Mouse (Mus musculus): ENCODE measurements around the gene Lonrf2.
A peak's percentile ranks its signal among the peaks of the same experiment; 100 is the strongest.

Gene Lonrf2

DNA sequence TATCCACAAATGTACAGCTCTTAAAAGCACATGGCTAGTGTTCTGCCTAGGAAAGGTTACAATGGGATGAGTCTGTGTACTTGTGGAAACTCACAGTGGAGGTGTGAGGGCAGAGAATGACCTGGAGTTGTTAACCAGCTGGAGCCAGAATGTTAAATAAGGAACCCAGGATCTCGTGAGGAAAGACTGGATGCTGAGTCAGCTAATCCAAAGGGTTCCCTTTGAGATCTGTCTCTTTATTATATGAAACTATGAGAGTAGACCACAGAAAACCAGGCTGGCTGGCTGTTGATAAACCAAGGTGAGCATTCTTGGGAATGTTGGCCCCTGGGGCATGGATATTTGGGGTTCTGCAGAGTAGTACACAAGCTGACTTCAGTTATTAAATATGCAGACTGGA lies 3.4 kb upstream of the Lonrf2 start:
- DNase-seq (ENCODE audit: low read depth in 1 of 2, low spot score in 2 of 2), result no peak

DNA sequence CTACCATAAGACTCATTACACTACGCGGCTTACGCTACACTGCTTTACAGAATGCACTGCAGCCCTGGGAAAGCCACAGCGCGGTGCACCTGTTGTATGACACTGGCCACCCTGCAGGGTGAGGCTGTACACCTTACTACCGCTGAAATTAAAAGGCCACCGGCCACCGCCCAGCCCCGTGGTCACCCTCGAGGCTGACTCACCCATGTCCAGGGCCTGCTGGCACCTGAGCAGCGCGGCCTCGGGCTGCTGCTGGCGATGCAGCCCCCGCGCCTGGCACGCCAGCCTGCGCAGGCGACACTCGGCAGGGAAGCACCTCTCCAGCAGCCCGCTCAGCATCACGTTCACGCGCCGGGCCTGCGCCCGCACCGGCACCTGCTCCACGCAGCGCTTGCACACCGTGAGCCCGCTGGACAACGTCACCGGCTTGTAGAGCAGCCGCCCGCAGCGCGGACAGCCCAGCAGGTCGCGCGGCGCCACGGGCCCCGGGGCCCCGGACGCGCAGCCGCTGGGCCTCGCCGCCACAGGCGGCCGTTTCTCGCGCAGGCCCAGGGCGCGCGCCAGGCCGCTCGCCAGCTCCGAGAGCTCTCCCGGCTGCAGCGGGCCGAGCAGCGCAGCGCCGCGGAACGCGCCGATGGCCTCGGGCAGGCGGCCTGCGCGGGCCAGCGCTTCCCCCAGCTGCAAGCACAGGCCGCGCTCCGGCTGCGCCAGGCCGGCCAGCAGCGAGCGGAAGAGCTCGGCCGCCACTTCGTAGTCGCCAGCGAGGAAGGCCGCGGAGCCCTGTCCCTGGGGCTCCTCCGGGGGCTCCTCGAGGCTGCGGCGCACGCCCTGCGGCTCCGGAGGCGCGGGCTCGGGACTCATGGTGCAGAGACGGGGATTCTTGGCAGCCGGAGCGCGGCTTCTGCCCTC lies 689 bp downstream of the Lonrf2 start:
- DNase-seq (ENCODE audit: low read depth in 1 of 2, low spot score in 2 of 2), result no peak

DNA sequence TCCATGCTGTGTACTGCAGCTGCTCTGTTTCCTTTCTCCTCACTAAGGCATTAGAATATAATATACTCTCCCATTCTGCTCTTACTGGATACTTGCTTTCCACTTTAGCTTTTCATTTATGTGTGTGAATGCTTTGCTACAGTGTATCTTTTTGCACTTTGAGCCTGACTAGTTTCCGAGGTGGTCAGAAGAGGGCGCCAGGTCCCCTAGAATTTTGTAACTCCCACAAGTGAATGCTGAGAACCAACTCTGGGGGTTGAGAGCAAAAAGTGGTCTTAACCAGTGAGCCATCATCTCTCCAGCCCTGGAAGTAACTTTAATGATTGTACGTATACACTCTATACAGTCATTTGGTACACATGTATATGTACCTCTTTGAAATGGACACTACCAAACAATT lies 1.6 kb downstream of the Lonrf2 start:
- no peak for DNase-seq (ENCODE audit: low read depth in 1 of 2, low spot score in 2 of 2)

GRCm38 (mm10) chr1:38824926-38825325 lies 11.6 kb downstream of the Lonrf2 start:
- DNase-seq (ENCODE audit: low read depth in 1 of 2, low spot score in 2 of 2), result no peak

- DNase-seq (ENCODE audit: low read depth in 1 of 2, low spot score in 2 of 2), result no peak
Observed at GRCm38 (mm10) chr1:38823851-38824250, 12.7 kb downstream of the Lonrf2 start.

DNA sequence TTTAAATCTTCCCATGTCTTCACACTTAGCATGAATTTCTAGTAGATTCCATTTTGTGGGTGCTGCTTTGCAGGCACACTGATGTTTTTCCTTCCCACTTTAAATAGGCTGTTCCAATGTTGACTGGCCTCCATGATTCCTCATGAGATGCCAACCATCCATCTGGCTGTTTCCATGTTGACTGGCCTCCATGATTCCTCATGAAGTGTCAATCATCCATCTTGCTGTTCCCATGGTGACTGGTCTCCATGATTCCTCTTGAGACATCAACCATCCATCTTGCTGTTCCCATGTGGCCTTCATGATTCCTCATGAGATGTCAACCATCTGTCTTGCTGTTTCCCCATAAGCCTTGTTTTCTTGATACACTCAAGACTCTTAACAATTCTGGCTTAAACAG lies 16.8 kb downstream of the Lonrf2 start:
- no peak for DNase-seq (ENCODE audit: low read depth in 1 of 2, low spot score in 2 of 2)

DNA sequence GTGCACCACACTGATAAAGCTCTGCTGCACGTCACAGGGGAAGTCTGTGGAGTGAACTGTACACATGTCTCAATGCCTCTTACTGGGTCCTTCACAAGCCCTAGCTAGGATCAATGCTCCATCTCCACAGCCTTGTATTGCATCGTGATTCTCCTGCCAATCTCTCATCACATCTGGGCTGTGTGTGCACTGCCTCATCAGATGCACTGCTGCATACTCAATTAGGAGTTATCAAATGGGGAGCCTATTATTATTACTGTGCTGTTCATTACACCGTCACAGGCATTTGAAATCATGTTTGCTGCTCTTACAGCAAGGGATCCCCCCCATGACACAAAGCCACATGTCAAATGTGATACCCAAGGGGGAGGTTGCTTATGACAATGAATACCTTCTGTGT lies 18.8 kb downstream of the Lonrf2 start:
- no peak for DNase-seq (ENCODE audit: low read depth in 1 of 2, low spot score in 2 of 2)

GRCm38 (mm10) chr1:38817268-38817667 lies 19.2 kb downstream of the Lonrf2 start:
- no peak for DNase-seq (ENCODE audit: low read depth in 1 of 2, low spot score in 2 of 2)

GRCm38 (mm10) chr1:38816306-38816705 lies 20.2 kb downstream of the Lonrf2 start:
- DNase-seq (ENCODE audit: low read depth in 1 of 2, low spot score in 2 of 2), result no peak

GRCm38 (mm10) chr1:38807121-38807520 lies 29.4 kb downstream of the Lonrf2 start:
- no peak for DNase-seq (ENCODE audit: low read depth in 1 of 2, low spot score in 2 of 2)

- no peak for DNase-seq (ENCODE audit: low read depth in 1 of 2, low spot score in 2 of 2)
Observed at GRCm38 (mm10) chr1:38800402-38800801, 36.1 kb downstream of the Lonrf2 start.

- DNase-seq (ENCODE audit: low read depth in 1 of 2, low spot score in 2 of 2), result no peak
Observed at GRCm38 (mm10) chr1:38799304-38799703, 37.2 kb downstream of the Lonrf2 start.

GRCm38 (mm10) chr1:38796936-38797335 lies 39.6 kb downstream of the Lonrf2 start:
- DNase-seq (ENCODE audit: low read depth in 1 of 2, low spot score in 2 of 2), result no peak

- DNase-seq (ENCODE audit: low read depth in 1 of 2, low spot score in 2 of 2), result no peak
Observed at GRCm38 (mm10) chr1:38795496-38795895, 41.0 kb downstream of the Lonrf2 start.

DNA sequence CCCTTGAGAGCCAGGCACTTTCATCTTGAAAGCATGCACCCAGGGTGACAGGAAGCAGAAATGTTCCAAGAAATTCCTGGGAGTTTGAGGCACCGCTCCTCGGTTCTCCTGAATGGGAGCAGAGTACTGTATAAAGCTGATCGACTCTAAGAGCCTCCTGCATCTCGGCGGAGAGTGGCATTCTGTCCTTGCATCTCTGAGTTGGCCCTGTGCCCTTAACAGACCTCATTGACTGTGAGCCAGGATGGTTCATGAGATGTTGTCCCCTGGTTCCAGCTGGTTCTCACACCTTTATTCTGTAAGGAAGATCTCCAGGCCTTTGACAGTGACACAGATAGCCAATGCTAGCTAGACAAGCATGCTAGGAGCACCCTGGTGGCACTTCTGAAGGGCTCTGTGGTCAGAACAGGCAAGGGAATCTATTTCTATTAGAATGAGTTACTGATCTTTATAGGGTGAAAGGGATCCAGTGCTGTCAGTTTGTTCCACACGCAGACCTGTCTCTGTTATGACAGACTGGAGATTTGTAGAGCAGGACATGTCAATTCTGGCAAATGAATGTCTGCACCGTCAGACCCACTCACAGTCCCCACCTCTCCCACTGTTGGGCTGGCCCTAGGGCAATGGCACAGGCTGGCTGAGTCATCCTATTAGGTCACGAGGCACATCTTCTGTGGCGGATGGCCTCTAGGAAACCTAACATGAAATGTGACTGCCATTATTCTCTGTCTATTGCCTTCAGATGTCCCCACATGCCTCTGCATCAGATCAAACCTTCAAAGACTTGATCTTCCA lies 45.3 kb downstream of the Lonrf2 start:
- DNase-seq (ENCODE audit: low read depth in 1 of 2, low spot score in 2 of 2), result no peak

- no peak for DNase-seq (ENCODE audit: low read depth in 1 of 2, low spot score in 2 of 2)
Observed at GRCm38 (mm10) chr1:38789988-38790602, 46.4 kb downstream of the Lonrf2 start.

- DNase-seq (ENCODE audit: low read depth in 1 of 2, low spot score in 2 of 2), result no peak
Observed at GRCm38 (mm10) chr1:38788904-38789303, 47.6 kb downstream of the Lonrf2 start.

DNA sequence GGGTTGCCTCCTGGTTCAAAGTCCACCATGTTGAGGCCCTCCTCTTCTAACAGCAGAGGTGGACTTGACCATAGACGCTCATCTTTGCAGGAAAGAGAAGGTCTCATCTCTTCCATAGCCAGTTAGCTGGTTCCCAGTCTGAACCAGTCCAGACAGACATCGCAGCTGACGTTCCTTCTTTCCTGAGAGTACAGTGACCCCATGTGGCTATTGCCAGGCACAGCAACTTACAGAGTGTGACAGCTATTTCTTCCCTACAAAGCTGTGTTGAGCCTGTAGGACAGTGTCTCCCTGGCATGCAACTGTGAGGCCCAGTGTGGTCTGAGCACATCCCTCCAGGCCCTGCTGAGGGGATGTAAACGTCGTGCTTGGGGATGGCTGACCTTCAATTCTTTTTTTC lies 49.1 kb downstream of the Lonrf2 start:
- DNase-seq (ENCODE audit: low read depth in 1 of 2, low spot score in 2 of 2), result peak in 1 of 2 experiments; percentile 22

- no peak for DNase-seq (ENCODE audit: low read depth in 1 of 2, low spot score in 2 of 2)
Observed at GRCm38 (mm10) chr1:38786358-38786757, 50.2 kb downstream of the Lonrf2 start.

- no peak for DNase-seq (ENCODE audit: low read depth in 1 of 2, low spot score in 2 of 2)
Observed at GRCm38 (mm10) chr1:38778271-38778670, 58.2 kb downstream of the Lonrf2 start.

- DNase-seq (ENCODE audit: low read depth in 1 of 2, low spot score in 2 of 2), result peak; percentile 47 to 55
Observed at GRCm38 (mm10) chr1:38777500-38777899, 59.0 kb downstream of the Lonrf2 start.

DNA sequence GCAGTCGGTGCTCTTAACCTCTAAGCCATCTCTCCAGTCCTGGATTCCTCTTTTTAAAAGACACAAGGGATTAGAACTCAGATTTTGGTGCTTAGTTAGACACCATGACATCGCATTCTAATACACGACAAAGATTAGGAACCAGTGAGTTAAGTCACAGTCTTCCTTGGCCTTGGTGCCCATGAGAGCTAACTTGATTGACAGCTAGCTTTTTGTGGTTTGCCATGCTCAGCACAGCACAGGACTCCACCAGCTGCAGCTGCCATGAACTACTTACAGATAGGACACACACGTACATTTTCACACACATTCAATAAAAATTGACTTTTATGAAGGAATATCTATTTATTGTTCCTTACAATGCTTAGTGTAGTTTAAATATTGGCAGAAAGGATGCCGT lies 60.8 kb downstream of the Lonrf2 start:
- no peak for DNase-seq (ENCODE audit: low read depth in 1 of 2, low spot score in 2 of 2)

Data from monocyte, adult 2 months (primary cell).